Mouse (Mus musculus): ENCODE measurements at regions not wholly inside any gene's neighbourhood (a gene's known extent, or its start where the extent isn't known, plus 50 kb on each side); places are given as distances from the start of the nearest gene placed in this dataset.

GRCm38 (mm10) chr8:103577147-103577546, 524.3 kb upstream of the Cdh5 start:
- TF ChIP-seq CTCF (IDR thresholded peaks at IDR 0.05; ENCODE audit: control insufficient read depth, insufficient read depth, insufficient read length) (no peak), MYOD1 (IDR thresholded peaks at IDR 0.05; ENCODE audit: control insufficient read depth, insufficient read length, low read depth) (no peak), USF1 (IDR thresholded peaks at IDR 0.05; ENCODE audit: low read depth) (no peak), MYOG (IDR thresholded peaks at IDR 0.05; ENCODE audit: control insufficient read depth, extremely low read depth, insufficient read length) (no peak), CEBPB (IDR thresholded peaks at IDR 0.05; ENCODE audit: low read depth) (no peak)

Measured in C2C12 (cell line).